Mouse (Mus musculus) limb, embryonic 10.5 days (tissue): ENCODE results near the gene Olfr56. TPM values are rescaled to one million over a fixed set of nuclear protein-coding genes. Genes with fewer than 3 reads are reported as not detected.
"Not testable (repeated sequence)": the region's sequence is repeated elsewhere in the genome, so short reads cannot be mapped to it uniquely, and the experiment has no call there.

Experiments used
- DNase-seq: peaks from one replicate; pipeline ENCODE4 v3.0.0-alpha.2; 2017; ENCODE audit warnings: low spot score
- H3K27ac ChIP-seq: fragments of 300-500 bp; sonication (generic); 2 replicates; pipeline ENCODE4 v1.5.1; 2016; ENCODE audit warnings: mild to moderate bottlenecking
- H3K27me3 ChIP-seq: fragments of 300-500 bp; sonication (generic); 2 replicates; pipeline ENCODE4 v1.6.1; 2016; ENCODE audit warnings: low read depth, mild to moderate bottlenecking; ENCODE audit not compliant: poor library complexity, severe bottlenecking
- H3K36me3 ChIP-seq: fragments of 300-500 bp; sonication (generic); 2 replicates; pipeline ENCODE4 v1.6.1; 2016; ENCODE audit warnings: mild to moderate bottlenecking, moderate library complexity
- H3K4me1 ChIP-seq: fragments of 300-500 bp; sonication (generic); 2 replicates; pipeline ENCODE4 v1.6.1; 2016
- H3K4me3 ChIP-seq: fragments of 300-500 bp; sonication (generic); 2 replicates; pipeline ENCODE4 v1.5.1; 2016; ENCODE audit warnings: mild to moderate bottlenecking, moderate library complexity
- H3K9me3 ChIP-seq: fragments of 300-500 bp; sonication (generic); replicated peaks from 2 replicates; pipeline ENCODE4 v1.6.1; 2016; ENCODE audit warnings: mild to moderate bottlenecking
- WGBS: fragments of 180-500 bp; shearing (Covaris S2); methylation state at CpG from one replicate; pipeline ENCODE4 v1.1.7; 2016; 5-methylcytosine and 5-hydroxymethylcytosine counted together
- polyA plus RNA-seq: library from polyadenylated mRNA; unstranded; fragments of >200 nt; fragmentation: Nextera tagmentation; extraction: Ambion mirVana; gene quantifications from 2 replicates; pipeline ENCODE4 v1.2.1, GENCODE M21; 2016

The Olfr56 gene
- polyA plus RNA-seq, 1 experiment from 2014 or later = not detected

DNA sequence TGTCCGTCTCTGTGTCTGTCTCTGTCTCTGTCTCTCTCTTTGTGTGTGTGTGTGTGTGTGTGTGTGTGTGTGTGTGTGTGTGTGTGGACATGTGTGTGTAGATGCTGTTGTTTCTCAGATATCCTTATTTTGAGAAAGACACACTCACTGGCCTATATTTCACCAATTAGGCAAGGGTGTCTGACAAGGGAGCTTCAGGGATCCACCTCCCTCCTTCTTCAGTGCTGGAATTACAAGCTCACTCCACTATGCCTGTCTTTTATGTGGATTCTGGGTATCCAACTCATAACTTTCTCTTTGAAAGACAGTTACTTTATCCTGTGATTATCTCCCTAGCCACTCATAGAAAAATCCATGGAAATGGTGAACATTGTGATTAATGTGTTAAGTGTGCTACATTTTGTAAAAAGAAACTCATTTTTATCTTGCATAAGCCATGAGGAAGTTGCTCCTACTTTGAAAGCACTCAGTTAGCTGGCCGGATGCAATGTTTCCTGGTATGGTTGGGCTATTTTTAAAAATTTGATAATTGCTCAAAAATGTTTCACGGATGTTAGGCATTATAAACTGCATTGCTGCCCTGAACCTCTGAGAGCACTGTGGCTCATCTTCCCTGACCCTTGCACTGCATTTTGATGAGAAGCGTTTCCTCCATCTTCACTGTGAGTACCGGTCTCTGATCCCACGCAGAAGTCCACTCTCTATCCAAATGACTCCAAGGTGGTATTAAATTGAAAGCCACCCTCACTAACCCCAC, 97.5 kb downstream of the Olfr56 start, which contains the start of gene Ifi47:
Gene Ifi47 (plus strand): TSS at position 587 of the 757 bp plus-strand sequence.
- H3K27me3 ChIP-seq, DNase-seq, H3K9me3 ChIP-seq, H3K27ac ChIP-seq, H3K4me3 ChIP-seq, H3K4me1 ChIP-seq, H3K36me3 ChIP-seq: not testable (repeated sequence)
- WGBS = 78% methylated on average over 6 of the region's 6 CpGs

DNA sequence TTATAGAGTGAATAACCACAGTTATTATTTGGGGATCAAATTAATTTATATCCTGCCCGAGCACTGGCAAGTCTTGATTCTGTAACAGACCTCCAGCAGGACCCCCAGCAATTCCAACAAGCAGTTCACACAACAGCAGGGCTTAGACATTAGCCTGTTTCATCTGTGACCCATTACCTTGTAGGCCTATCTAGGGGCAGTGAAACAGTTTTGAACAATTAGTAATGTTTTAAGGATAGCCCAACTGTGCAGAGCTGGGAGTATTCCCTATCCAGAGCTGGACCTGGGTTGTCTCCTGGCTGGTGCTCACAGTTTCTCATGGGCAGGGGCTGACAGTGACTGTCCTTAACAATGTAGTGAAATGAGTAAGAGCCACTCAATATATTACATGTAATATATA, 98.3 kb downstream of the Olfr56 start:
- WGBS = 85% methylated on average over 1 of the region's 1 CpGs
- Histone ChIP-seq H3K27ac (no peak overlapping the region), H3K36me3 (no peaks in the 10 kb centered on the region), H3K4me3 (no peak overlapping the region), H3K9me3 (no peaks in the 10 kb centered on the region), H3K4me1 (no peaks in the 10 kb centered on the region), H3K27me3 (no peaks in the 10 kb centered on the region)
- no peak for DNase-seq

DNA sequence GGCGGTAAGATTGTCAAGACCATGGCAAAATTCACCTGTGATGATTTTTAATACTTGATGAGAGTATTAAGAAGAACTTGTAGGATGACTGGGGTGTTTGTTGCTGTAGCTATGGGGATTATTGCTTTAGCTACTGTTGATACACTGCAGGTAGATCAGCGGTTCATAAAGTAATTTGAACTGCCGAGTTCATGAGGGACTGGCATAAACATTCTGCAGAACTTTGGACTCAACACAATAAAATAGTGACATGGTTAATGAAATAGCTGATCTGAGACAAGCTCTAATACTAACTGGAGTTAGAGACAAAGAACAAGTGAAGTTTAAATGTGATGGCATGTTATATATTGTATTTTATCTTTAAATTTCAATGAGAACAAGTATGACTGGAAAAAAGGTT, 100.0 kb downstream of the Olfr56 start:
- no peak overlapping the region for H3K4me3 ChIP-seq
- H3K9me3 ChIP-seq = no peaks in the 10 kb centered on the region
- no peaks in the 10 kb centered on the region for H3K27me3 ChIP-seq
- no peaks in the 10 kb centered on the region for H3K4me1 ChIP-seq
- no peak overlapping the region for H3K27ac ChIP-seq
- WGBS = 89% methylated on average over 3 of the region's 3 CpGs
- no peak for DNase-seq
- H3K36me3 ChIP-seq = no peaks in the 10 kb centered on the region

DNA sequence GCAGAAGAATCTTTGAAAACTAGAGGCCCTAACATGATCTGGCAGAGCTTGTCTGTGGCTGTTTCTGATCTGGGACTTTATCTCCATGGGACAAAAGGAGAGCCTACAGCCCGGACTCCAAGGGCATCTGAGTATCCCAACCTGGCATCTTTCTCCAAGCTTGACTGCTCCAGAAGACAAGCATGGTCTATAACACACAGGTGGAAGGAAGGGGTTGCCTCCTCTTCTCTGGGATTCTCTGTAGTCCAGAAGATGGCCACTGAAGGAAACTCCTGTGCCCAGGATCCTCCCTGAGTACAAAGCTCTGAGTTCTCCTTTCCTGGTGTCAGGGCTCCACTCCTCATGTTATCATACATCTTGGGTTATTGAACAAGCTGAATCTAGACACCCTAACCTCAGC, 101.9 kb downstream of the Olfr56 start:
- Histone ChIP-seq H3K27me3 (no peaks in the 10 kb centered on the region), H3K27ac (no peak overlapping the region), H3K4me1 (no peaks in the 10 kb centered on the region), H3K36me3 (no peaks in the 10 kb centered on the region), H3K9me3 (no peaks in the 10 kb centered on the region), H3K4me3 (no peak overlapping the region)
- WGBS = 72% methylated on average over 1 of the region's 1 CpGs
- DNase-seq = no peak

DNA sequence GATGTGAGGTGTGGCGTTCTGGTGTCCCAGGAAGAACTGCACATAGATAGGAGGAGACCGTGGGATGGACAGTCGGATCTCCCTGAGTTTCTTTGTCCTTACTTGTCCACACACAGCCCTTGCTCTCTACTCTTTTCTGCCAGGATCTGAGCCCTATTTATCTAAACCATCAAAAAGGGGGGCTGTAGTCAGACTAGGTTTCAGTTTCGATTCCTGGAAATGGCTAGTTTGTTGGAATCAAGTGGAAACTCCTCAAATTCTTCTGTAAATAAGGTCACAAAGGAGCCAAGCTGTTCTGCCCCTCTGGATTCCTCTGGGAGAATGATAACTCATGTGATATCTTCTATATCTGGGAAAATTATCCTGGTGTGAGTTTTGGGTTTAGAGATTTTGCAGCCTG, 102.7 kb downstream of the Olfr56 start:
- no peaks in the 10 kb centered on the region for H3K36me3 ChIP-seq
- no peak overlapping the region for H3K27ac ChIP-seq
- no peaks in the 10 kb centered on the region for H3K9me3 ChIP-seq
- 75% methylated on average over 4 of the region's 4 CpGs for WGBS
- no peaks in the 10 kb centered on the region for H3K27me3 ChIP-seq
- no peaks in the 10 kb centered on the region for H3K4me1 ChIP-seq
- H3K4me3 ChIP-seq = no peak overlapping the region
- DNase-seq = no peak

DNA sequence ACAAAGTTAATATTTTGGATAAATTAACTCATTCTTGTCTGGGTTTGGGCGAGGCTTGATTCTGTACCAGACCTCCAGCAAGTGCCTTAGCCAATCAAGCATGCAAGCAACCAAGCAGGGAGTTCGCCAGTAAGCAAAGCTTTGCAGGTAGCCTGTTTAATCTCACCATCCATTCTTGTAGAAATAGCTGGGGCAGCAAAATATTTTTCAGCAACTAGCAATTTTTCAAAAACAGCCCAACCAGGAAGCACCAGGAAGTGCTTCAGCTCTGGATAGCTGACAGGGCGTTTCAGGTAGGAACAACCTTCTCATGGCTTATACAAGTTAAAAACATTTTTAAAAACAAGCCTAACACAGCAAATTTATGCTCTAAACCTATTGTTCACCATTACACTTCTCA, 103.2 kb downstream of the Olfr56 start:
- WGBS = 80% methylated on average over 3 of the region's 3 CpGs
- Histone ChIP-seq H3K27ac (no peak overlapping the region), H3K4me1 (no peaks in the 10 kb centered on the region), H3K27me3 (no peaks in the 10 kb centered on the region), H3K36me3 (no peaks in the 10 kb centered on the region), H3K9me3 (no peaks in the 10 kb centered on the region), H3K4me3 (no peak overlapping the region)
- no peak for DNase-seq

DNA sequence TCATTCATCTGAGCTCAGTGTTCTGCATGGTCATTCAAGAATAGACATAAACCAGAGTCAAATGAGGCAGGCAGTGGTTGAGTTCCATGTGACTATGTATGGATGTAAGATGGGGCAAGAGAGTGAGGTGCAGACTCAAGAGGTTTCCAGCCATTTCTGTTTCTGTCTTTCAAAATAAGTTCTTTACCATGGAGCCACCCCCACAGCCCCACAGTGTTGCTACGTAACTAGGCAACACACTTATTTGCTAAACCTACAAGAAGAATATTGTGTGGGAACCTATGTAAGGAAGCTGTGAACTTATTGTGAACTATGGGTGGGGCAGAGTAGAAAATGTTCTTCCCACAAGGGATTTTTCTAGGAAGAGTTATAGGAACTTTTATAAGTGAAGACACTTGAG, 104.5 kb downstream of the Olfr56 start:
- WGBS = 93% methylated on average over 1 of the region's 1 CpGs

DNA sequence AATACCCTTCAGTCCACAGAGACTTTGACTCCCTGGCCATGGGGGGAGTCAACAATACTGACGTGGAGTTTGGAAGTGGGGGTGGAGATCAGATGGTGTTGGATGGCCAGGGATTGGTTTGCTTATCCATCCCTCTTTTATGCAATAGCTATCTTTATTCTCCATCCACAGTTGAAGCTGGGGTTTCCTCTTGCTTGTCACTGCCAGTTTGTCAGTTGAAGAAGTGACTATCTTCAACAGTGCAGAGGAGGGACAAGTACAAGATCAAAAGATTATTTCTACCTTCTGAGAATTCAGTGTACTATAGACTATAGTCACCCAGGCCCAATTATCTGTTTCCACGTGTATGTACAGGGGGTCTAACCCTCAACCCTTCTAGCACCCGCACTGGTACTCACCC, 105.1 kb downstream of the Olfr56 start:
- DNase-seq = no peak
- WGBS = 81% methylated on average over 3 of the region's 3 CpGs
- H3K36me3 ChIP-seq = no peaks in the 10 kb centered on the region

More for the DNA sequence above, 104.5 kb downstream of the Olfr56 start:
- no peaks in the 10 kb centered on the region for H3K36me3 ChIP-seq
- H3K9me3 ChIP-seq = no peaks in the 10 kb centered on the region
- peaks cover 3% of the 10 kb centered on the region for H3K4me1 ChIP-seq
- no peak for DNase-seq
- no peak overlapping the region for H3K4me3 ChIP-seq
- H3K27me3 ChIP-seq = no peaks in the 10 kb centered on the region
- H3K27ac ChIP-seq = no peak overlapping the region

DNA sequence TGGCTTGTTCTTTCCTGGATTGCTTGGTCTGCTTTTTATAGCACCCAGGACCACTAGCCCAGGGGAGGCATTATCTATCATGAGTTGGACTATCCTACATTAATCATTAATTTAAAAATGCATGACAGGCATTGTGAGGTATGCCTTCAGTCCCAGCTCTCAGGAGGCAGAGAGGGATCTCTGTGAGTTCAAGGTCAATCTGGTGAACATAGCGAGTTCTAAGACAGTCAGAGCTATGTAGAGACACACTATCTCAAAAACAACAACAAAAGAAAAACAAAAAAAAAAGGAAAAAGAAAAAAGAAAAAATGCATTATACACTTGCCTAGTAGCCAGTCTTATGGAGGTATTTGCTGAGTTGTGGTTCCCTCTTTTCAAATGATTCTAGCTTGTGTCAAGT, 105.7 kb downstream of the Olfr56 start:
- 90% methylated on average over 1 of the region's 1 CpGs for WGBS
- H3K9me3 ChIP-seq = no peaks in the 10 kb centered on the region
- no peak overlapping the region for H3K27ac ChIP-seq
- H3K4me1 ChIP-seq = peaks cover 5% of the 10 kb centered on the region
- H3K27me3 ChIP-seq = no peaks in the 10 kb centered on the region
- no peaks in the 10 kb centered on the region for H3K36me3 ChIP-seq
- no peak overlapping the region for H3K4me3 ChIP-seq
- no peak for DNase-seq

More for the DNA sequence above, 105.1 kb downstream of the Olfr56 start:
- Histone ChIP-seq H3K4me3 (no peak overlapping the region), H3K9me3 (no peaks in the 10 kb centered on the region), H3K27me3 (no peaks in the 10 kb centered on the region), H3K4me1 (peaks cover 5% of the 10 kb centered on the region), H3K27ac (no peak overlapping the region)

DNA sequence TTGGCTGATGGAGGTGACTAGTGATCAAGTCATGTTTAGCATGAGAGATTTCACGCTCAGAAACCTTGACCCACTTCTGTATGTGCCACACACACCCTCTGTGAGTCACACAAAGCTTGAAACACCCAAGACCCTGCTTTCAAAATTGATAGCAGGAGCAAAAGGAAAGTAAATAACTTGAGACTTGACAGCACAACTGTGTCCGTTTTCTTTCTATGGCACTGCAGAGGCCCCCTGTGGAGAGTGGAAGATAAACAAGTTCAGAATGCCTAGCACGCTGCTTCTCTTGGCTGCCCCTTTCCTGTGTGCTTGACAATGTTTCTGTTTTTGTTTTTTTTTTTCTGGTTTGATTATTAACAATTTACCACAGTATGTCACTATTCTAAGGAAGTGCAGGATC, 106.2 kb downstream of the Olfr56 start:
- DNase-seq = no peak
- no peaks in the 10 kb centered on the region for H3K27me3 ChIP-seq
- no peaks in the 10 kb centered on the region for H3K9me3 ChIP-seq
- no peak overlapping the region for H3K4me3 ChIP-seq
- H3K27ac ChIP-seq = no peak overlapping the region
- WGBS = 64% methylated on average over 3 of the region's 3 CpGs
- H3K36me3 ChIP-seq = no peaks in the 10 kb centered on the region
- H3K4me1 ChIP-seq = peaks cover 5% of the 10 kb centered on the region

DNA sequence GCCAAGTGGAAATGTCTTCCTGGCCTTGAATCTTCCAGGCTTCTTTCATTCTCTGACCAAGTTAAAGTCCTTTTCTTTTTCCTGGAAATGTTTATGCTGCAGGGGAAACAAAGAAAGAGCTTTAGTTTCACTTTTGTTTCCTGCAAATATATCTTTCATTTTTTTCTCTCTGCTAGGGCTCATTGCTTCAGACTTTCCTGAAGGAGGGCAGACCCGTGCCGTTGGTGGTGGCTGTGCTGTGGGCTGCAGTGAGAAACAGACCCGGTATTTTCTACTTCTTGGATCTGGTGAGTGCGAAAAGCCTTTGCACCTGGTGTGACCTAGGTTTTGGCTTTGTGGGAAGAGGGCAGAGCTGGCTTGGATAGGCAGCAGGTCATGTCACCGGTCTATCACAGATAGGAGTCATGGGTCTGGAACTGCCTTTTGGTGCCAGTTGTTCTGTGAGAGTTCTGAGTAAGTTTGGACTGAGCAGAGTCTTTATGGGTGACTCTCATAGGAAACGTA, 108.2 kb downstream of the Olfr56 start:
- no peaks in the 10 kb centered on the region for H3K9me3 ChIP-seq
- no peaks in the 10 kb centered on the region for H3K36me3 ChIP-seq
- H3K4me1 ChIP-seq = peaks cover 5% of the 10 kb centered on the region
- 85% methylated on average over 6 of the region's 6 CpGs for WGBS
- no peak overlapping the region for H3K4me3 ChIP-seq
- no peaks in the 10 kb centered on the region for H3K27me3 ChIP-seq
- no peak overlapping the region for H3K27ac ChIP-seq
- DNase-seq = no peak

DNA sequence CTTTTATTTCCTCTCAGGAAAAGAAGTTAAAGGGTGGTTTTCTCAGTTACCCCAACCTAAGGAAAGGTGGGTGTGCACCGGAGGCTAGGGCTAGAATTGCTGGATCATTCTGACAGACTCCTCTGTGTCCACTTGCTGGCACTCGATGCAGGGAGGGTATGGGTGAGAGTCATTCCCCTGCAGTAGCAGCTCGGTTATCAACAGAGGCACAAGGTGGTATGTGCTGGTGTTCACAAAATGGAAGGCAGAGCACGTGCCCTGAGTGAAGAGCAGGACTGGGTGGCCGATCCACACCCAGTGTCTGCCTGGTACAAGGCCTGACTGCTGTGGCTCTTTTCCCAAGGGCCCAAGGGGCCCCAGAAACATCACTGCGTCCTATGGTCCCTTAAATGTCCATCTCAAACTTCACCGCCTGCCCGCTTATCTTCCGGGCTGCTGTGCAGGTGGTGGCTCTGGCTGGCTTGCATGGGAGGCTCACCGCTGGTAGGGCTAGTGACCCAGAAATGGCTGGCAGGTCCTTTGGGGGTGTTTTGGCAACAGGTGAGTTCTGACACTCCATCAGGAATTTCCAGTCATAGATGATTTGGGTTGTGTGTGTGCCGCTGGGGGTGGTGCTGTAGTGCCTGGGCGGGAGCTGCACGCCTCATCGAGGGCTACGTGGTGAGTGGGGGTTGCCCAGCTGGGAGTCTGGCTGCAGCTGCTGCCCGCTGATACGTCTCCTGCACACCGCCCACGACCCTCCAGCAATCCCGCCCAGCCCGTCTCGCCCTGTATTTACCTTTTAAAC, 109.3 kb downstream of the Olfr56 start:
- WGBS = 56% methylated on average over 22 of the region's 22 CpGs
- Histone ChIP-seq H3K27me3 (no peaks in the 10 kb centered on the region), H3K9me3 (no peaks in the 10 kb centered on the region), H3K27ac (no peak overlapping the region), H3K4me3 (peak overlapping the region; percentile 8; the same call in 1 of the 2 replicates), H3K4me1 (peaks cover 5% of the 10 kb centered on the region), H3K36me3 (no peaks in the 10 kb centered on the region)
- DNase-seq = peak; percentile 33

DNA sequence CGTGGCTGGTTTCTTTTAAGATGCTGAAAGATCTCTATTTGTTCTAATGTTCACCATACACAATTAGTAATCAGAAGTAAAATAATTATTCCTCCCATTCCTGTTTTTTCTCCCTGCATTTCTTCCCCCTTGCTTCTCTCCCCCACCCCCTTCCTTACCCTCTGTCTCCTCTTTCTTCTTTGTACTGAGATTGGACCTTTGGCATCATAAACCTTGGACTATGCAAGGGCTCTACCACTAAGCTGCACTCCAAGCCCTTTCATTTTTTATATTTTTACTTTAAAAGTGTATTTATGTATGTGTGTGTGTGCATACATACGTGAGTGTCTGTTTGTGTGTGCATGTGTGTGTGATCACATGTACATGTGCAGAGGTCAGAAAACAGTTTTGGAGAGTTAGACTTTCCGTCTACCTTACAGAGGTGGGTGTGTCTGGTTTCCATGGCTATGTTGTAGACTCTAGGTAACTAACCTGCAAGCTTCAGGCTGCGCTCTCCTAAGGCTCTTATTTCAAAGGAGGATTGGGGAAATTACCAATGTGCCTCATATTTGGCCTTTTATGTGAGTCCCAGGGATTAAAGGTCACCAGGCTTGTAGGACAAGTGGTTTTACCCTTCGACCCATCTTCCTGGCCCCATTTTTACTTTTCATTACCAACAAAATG, 110.4 kb downstream of the Olfr56 start:
- Histone ChIP-seq H3K36me3 (no peaks in the 10 kb centered on the region), H3K27ac (no peak overlapping the region), H3K4me3 (no peak overlapping the region), H3K27me3 (no peaks in the 10 kb centered on the region), H3K9me3 (no peaks in the 10 kb centered on the region), H3K4me1 (peaks cover 5% of the 10 kb centered on the region)
- DNase-seq = no peak
- WGBS = 85% methylated on average over 5 of the region's 5 CpGs
